Mouse (Mus musculus) gonadal fat pad, adult 2 months (tissue): ENCODE data around the gene Cd5. TPM values are rescaled to one million over a fixed set of nuclear protein-coding genes. Genes with fewer than 3 reads are reported as not detected.

Experiments
- DNase-seq: peaks from one replicate; pipeline ENCODE4 v3.0.0-alpha.2; 2012; ENCODE audit warnings: low read depth
- polyA plus RNA-seq: library from polyadenylated mRNA; depleted of rRNA; stranded (reverse); fragments of >200 nt; gene quantifications from 2 replicates; pipeline ENCODE4 v1.2.3, GENCODE M21; 2012; rRNA removed

Gene Cd5
- polyA plus RNA-seq, 1 experiment, result 0.92 TPM

DNA sequence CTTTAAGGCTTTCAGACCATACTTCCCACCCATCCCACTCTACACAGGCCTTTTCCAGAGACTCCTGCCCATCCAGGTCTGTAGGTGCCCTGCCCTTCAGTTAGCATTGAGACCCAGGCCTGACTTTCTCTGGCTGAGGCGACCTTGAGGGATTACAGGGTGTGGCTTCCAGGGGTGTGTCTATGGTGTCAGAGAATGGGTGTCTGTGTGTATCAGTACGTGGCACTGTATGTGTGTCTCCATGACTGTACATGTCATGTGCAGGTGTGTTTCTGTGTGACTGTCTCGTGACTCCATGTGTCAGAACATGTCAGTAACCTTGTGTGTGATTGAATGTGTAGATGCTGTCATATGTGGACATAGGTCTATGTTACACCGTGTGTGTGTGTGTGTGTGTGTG is 67.5 kb downstream of the Cd5 start:
- no peak for DNase-seq

Other genes with a start within 250 kb of the Cd5 start
- gene Cpsf7, start 213.7 kb downstream of the Cd5 start, polyA plus RNA-seq, result 33.6 and 39.9 TPM in 2 replicates
- 35.1 and 37.9 TPM in 2 replicates for gene Sdhaf2, start 212.9 kb downstream of the Cd5 start, polyA plus RNA-seq
- 36.5 and 51.1 TPM in 2 replicates for gene Tmem216, start 182.8 kb downstream of the Cd5 start, polyA plus RNA-seq
- 29.9 and 33.4 TPM in 2 replicates for gene Cyb561a3, start 161.8 kb downstream of the Cd5 start, polyA plus RNA-seq
- gene Tmem138, start 161.6 kb downstream of the Cd5 start, polyA plus RNA-seq, result 10.9 and 12.0 TPM in 2 replicates
- gene Ddb1, start 133.7 kb downstream of the Cd5 start, polyA plus RNA-seq, result 168 and 176 TPM in 2 replicates
- 21.0 and 22.5 TPM in 2 replicates for gene Tkfc, start 133.3 kb downstream of the Cd5 start, polyA plus RNA-seq
- 0.60 and 1.3 TPM in 2 replicates for gene Vwce, start 104.8 kb downstream of the Cd5 start, polyA plus RNA-seq
- gene Pga5, start 60.9 kb downstream of the Cd5 start, polyA plus RNA-seq, result 0.31 TPM in 1 of 2 replicates, not detected in the other
- 25.5 and 30.3 TPM in 2 replicates for gene Vps37c, start 50.3 kb downstream of the Cd5 start, polyA plus RNA-seq
- 0.32 and 0.33 TPM in 2 replicates for gene Cd6, start 91.1 kb upstream of the Cd5 start, polyA plus RNA-seq
- gene Slc15a3, start 100.7 kb upstream of the Cd5 start, polyA plus RNA-seq, result 3.9 and 6.3 TPM in 2 replicates
- gene Tmem132a, start 130.9 kb upstream of the Cd5 start, polyA plus RNA-seq, result 15.8 and 16.0 TPM in 2 replicates
- gene Tmem109, start 143.0 kb upstream of the Cd5 start, polyA plus RNA-seq, result 130 and 147 TPM in 2 replicates
- 185 and 229 TPM in 2 replicates for gene Prpf19, start 156.2 kb upstream of the Cd5 start, polyA plus RNA-seq
- gene Zp1, start 181.6 kb upstream of the Cd5 start, polyA plus RNA-seq, result not detected in 2 replicates
- 0.14 TPM in 1 of 2 replicates, not detected in the other for gene Ptgdr2, start 198.2 kb upstream of the Cd5 start, polyA plus RNA-seq
- gene Ccdc86, start 210.3 kb upstream of the Cd5 start, polyA plus RNA-seq, result 4.8 and 6.5 TPM in 2 replicates
- 0.15 and 0.46 TPM in 2 replicates for gene Ms4a10, start 235.7 kb upstream of the Cd5 start, polyA plus RNA-seq